Mouse (Mus musculus): ENCODE results near the gene Fbn1. TPM values are rescaled to one million over a fixed set of nuclear protein-coding genes. Genes with fewer than 3 reads are reported as not detected.
A peak's percentile ranks its signal among the peaks of the same experiment; 100 is the strongest.

Gene Fbn1
- polyA plus RNA-seq, 1 experiment from 2014 or later, result 3.6 TPM

DNA sequence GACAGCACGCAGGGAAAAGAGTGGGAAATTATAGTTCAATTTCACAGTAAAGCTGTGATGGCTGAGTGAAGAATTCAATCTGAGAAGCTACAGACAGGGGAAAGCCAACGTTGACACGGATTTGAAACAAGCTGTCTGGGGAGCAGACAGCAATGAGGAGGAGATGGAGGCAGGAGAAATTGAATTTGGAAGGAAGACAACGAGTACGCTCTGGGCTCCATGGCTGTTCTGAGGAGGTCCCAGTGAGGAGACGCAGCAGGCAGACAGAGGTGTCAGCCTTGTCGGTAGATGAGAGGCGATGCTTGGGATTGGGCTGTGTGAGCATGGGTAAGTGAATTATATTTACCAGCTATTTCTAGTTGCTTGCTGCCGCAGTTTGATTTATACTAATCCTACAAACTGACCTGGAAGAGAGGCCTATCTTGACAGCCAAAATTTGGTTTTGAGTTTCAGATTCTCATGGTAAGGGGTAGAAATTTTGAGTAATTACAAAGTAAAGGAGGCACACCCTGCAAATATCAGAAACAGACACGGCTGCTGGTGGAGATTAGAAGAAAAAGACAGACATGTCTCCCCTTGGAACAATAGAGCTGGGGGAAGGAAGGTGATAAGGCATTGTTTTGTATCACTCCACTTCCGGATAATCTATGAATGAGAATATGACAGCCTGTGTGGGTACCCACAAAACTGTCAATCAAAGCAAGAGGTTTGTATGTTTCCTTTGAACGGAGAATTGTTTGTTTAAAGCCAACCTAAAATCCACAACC, 7.7 kb upstream of the Fbn1 start:
- Histone ChIP-seq H3K9ac (no peak overlapping the region), H3K4me1 (replicated peaks) (peaks cover 5% of the 10 kb centered on the region), H3K4me3 (no peak overlapping the region), H3K27me3 (no peaks in the 10 kb centered on the region), H3K27ac (replicated peaks) (no peak overlapping the region), H3K36me3 (no peaks in the 10 kb centered on the region), H3K4me2 (no peak overlapping the region), H3K9me3 (no peaks in the 10 kb centered on the region)
- WGBS, result 83% methylated on average over 12 of the region's 12 CpGs
- ATAC-seq (ENCODE audit: low read depth), result no peak

DNA sequence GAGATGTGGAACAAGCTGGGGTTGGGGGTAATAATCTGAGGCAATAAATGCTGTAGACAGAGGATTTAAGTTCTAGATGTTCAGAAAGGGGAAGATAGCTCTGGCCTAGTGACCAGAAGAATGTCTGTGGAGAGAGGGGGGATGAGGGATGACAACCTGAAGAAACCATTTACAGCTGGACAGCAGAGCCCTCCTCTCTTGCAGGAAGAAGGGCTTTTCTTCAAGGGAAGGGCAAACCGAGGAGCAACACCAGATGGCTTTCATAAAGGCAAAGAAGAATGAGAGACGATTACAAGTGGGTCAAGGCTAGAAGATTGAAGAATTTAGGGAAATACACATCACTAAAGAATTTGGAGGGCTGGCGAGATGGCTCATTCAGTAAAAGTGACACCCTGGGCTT, 6.6 kb upstream of the Fbn1 start:
- no peak overlapping the region for H3K4me2 ChIP-seq
- H3K9ac ChIP-seq, result no peak overlapping the region
- H3K27ac ChIP-seq (replicated peaks), result no peak overlapping the region
- ATAC-seq (ENCODE audit: low read depth), result no peak
- H3K9me3 ChIP-seq, result no peaks in the 10 kb centered on the region
- H3K4me3 ChIP-seq, result no peak overlapping the region
- H3K36me3 ChIP-seq, result no peaks in the 10 kb centered on the region
- peaks cover 5% of the 10 kb centered on the region for H3K4me1 ChIP-seq (replicated peaks)
- 0 out of 2 replicates have a peak, but pooled peaks cover under 1% of the 10 kb centered on the region for H3K27me3 ChIP-seq
- WGBS, result 80% methylated on average over 3 of the region's 3 CpGs

DNA sequence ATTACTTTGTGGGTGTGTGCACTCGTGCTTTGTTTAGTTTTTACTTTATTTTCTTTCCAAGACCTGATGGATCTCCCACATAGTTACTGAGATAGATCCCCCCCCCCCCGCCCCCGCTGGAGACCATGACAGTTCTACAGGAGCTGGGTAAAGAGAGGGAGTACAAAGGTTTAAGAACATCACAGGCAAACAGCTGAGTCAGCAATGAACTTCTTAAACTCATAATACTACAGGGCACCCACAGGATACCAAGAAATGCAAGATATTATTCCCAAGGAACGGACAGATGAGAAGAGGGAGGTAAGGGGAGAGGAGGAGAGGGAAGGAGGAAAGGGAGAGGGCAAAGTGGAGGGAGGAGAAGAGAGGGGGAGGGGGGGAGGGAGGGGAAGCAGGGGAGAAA, 4.8 kb upstream of the Fbn1 start:
- H3K4me2 ChIP-seq, result no peak overlapping the region
- WGBS, result 76% methylated on average over 4 of the region's 4 CpGs
- H3K4me1 ChIP-seq (replicated peaks), result peaks cover 5% of the 10 kb centered on the region
- peaks cover 18% of the 10 kb centered on the region for H3K27me3 ChIP-seq
- no peak for ATAC-seq (ENCODE audit: low read depth)
- no peak overlapping the region for H3K4me3 ChIP-seq
- H3K9ac ChIP-seq, result no peak overlapping the region
- H3K36me3 ChIP-seq, result no peaks in the 10 kb centered on the region
- no peak overlapping the region for H3K27ac ChIP-seq (replicated peaks)
- no peaks in the 10 kb centered on the region for H3K9me3 ChIP-seq

DNA sequence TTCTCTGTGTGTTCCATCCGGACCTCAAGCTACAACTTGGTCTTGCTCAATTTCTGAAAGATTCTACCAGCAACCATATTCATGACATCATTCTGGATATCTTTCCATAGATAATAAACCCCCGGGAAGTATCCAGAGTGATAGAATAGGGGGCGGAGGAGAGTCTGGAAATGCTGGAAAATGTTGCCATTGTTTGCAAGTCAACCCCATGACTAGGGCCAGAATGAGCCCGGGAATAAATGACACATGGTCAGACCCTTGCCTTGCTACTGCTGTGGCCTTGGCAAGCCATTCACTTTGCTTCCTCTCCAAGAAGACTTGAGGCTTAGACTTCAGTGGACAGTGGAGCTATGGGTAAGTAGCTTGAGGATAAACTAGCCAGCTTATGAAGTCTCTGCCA, 4.1 kb upstream of the Fbn1 start:
- Histone ChIP-seq H3K4me3 (no peak overlapping the region), H3K4me2 (no peak overlapping the region), H3K36me3 (no peaks in the 10 kb centered on the region), H3K9me3 (no peaks in the 10 kb centered on the region), H3K27ac (replicated peaks) (no peak overlapping the region), H3K27me3 (peaks cover 24% of the 10 kb centered on the region), H3K4me1 (replicated peaks) (peaks cover 8% of the 10 kb centered on the region), H3K9ac (no peak overlapping the region)
- no peak for ATAC-seq (ENCODE audit: low read depth)
- 73% methylated on average over 4 of the region's 4 CpGs for WGBS

DNA sequence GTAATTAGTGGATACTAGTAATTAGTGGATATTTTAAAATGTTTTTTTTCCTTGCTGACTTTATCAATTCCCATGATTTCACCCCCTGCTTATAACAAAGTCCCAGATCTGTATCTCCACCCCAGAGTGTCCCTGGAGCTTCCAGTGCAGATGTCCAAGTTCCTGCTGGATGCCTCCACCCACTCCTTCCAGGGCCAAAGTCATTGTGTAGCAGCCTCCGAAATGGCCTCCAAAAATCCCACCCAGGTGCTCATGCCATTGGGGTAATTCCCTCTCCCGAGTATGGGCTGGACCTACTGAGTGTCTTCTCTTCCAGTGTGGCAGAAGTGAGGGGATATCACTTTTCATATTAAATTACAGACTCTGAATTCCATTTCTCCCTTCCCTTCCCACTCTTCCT, 3.0 kb upstream of the Fbn1 start:
- Histone ChIP-seq H3K4me1 (replicated peaks) (peaks cover 9% of the 10 kb centered on the region; the same call in 1 of the 2 replicates), H3K4me2 (no peak overlapping the region), H3K9ac (no peak overlapping the region), H3K27ac (replicated peaks) (no peak overlapping the region), H3K4me3 (no peak overlapping the region), H3K36me3 (no peaks in the 10 kb centered on the region), H3K9me3 (no peaks in the 10 kb centered on the region), H3K27me3 (peaks cover 27% of the 10 kb centered on the region)
- 77% methylated on average over 2 of the region's 2 CpGs for WGBS
- no peak for ATAC-seq (ENCODE audit: low read depth)

DNA sequence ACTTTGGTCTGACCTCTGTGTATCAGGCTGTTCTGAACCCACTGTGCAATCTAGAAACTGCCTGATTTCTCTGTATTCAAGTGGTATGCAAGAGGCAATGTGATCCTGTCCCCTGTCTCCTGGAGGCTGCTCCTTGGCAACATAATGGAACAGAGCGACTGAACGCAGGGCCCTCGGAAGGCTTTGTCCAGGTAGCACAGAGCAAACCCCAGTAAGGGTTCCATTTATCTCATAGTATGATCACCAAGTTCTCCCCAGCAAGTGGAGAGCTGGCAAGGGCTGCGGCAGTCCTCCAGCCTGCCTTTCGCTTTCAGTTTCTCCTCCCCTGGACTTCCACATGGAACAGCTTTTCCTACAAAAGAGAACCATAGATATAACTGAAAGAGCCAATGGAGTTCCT, 588 bp upstream of the Fbn1 start:
- Histone ChIP-seq H3K36me3 (no peaks in the 10 kb centered on the region), H3K9ac (no peak overlapping the region), H3K4me2 (no peak overlapping the region), H3K27me3 (peaks cover 36% of the 10 kb centered on the region), H3K4me3 (no peak overlapping the region), H3K9me3 (no peaks in the 10 kb centered on the region), H3K27ac (replicated peaks) (no peak overlapping the region), H3K4me1 (replicated peaks) (peaks cover 19% of the 10 kb centered on the region)
- WGBS, result 96% methylated on average over 5 of the region's 5 CpGs
- no peak for ATAC-seq (ENCODE audit: low read depth)

DNA sequence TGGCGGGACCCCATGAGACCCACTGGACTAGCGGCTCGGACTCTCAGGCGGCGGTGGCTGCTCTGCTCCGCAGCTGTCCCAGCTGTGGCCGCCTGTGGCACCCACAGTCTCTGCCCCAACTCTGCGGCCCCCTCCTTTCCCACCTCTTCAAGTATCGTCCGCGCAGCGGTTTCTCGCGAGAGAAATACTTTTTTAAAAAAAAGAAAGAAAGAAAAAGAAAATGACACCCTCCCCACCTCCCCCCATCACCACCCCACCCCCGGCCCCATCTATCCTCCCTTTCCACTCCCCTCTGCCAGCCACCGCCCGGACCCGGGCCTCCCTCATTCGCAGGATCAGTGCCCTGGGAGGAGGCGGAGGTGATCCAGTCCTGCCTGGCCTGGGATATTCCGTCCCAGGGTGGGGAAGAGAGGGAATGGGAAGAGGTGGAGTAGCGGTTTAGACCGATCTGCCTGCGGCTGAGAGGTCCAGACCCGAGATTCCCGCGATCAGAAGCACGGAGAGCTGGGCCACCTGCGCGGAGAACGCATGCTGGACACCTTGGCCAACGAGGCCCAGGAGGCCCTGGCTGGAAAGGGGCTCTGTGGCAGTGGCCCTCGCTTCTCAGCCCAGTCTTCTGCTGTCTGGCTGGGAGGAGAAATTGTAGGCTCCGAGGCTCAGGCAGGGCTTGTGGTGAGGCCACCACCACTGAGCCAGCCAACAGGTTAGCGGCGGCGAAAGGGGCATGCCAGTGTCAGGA, 1.3 kb downstream of the Fbn1 start:
- Histone ChIP-seq H3K4me1 (replicated peaks) (peaks cover 19% of the 10 kb centered on the region), H3K27me3 (peaks cover 36% of the 10 kb centered on the region), H3K36me3 (no peaks in the 10 kb centered on the region), H3K9me3 (no peaks in the 10 kb centered on the region), H3K4me3 (peak overlapping the region; percentile 76), H3K9ac (peak overlapping the region; percentile 78), H3K27ac (replicated peaks) (peak overlapping the region; percentile 55), H3K4me2 (peak overlapping the region; percentile 98)
- under 1% methylated on average over 37 of the region's 37 CpGs for WGBS
- peak; percentile 90 for ATAC-seq (ENCODE audit: low read depth)

DNA sequence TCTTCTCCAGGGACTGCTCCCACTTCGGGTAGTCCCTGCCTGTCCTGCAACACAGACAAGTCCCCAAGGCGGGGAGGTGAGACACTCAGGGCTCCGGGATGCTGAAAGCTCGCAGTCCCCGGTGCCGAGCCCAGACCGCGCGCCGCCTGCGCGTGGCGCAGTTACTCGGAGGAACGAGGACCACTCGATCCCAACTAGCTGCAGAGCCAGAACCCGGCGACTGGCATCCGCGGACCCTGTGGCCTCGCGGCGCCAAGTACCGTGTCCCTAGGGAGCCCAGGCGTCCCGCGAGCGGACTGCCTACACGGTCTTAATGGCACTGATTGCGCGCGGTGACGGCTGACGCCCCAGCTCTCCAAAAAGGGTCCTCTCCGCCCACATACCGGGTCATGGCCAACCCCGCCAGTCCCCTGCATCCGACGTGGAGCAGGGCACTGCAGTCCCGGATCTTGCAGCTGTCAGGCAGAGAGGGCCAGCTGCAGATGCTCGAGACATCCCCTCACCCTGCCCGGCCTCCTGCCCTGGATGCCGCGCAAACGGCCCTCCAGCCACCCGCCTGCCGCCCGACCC, 2.0 kb downstream of the Fbn1 start:
- peaks cover 36% of the 10 kb centered on the region for H3K27me3 ChIP-seq
- H3K4me2 ChIP-seq, result peak overlapping the region; percentile 98
- peak overlapping the region; percentile 76 for H3K4me3 ChIP-seq
- H3K36me3 ChIP-seq, result no peaks in the 10 kb centered on the region
- H3K4me1 ChIP-seq (replicated peaks), result peaks cover 19% of the 10 kb centered on the region
- peak overlapping the region; percentile 55 for H3K27ac ChIP-seq (replicated peaks)
- WGBS, result under 1% methylated on average over 48 of the region's 48 CpGs
- ATAC-seq (ENCODE audit: low read depth), result peak; percentile 89
- H3K9me3 ChIP-seq, result no peaks in the 10 kb centered on the region
- peak overlapping the region; percentile 78 for H3K9ac ChIP-seq

DNA sequence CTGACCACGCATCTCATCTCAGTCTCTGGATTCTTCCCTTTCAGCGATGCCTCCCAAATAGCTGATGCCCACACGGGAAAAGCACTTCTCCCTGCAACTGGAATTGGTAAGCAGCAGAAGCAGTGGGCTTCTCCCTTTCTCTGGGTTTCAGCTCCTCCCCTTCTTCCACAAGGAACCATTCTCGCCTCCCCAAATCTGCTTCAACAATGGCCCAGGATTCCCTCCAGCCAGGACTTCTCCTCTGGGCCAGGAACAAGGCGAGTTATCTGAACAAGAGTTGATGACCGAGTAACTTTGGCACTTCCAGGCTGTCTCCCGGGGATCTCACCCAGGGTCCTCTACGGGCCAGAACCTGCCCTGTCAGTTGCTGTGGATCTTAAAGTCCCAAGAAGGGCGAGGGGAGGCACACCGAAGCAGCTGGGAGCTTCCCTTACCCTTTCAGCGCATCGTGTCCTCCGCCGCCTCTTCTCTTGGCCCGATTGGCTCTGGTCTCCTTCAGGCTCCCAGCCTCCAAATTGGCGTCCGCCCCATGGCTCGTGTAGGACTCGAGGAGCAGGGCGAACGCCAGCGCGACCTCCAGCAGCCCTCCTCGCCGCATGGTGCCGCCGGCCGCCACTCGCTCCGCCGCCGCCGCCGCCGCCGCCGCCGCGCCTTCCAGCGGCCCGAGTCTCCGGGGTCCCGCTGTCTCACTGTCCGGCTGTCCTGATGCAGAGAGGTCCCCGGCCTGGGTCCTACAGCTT, 2.6 kb downstream of the Fbn1 start, which contains the start of gene Gm9913:
Gene Gm9913 (plus strand): TSS at position 84 of the 740 bp plus-strand sequence.
- Histone ChIP-seq H3K4me2 (peak within 1 kb of the TSS; percentile 98), H3K9me3 (no peaks in the 10 kb centered on the region), H3K36me3 (no peaks in the 10 kb centered on the region), H3K4me1 (replicated peaks) (peaks cover 19% of the 10 kb centered on the region), H3K9ac (peak within 1 kb of the TSS; percentile 78), H3K27me3 (peaks cover 36% of the 10 kb centered on the region), H3K4me3 (peak within 1 kb of the TSS; percentile 76), H3K27ac (replicated peaks) (peak within 1 kb of the TSS; percentile 55)
- peak; percentile 65 for ATAC-seq (ENCODE audit: low read depth)
- WGBS, result under 1% methylated on average over 45 of the region's 45 CpGs

DNA sequence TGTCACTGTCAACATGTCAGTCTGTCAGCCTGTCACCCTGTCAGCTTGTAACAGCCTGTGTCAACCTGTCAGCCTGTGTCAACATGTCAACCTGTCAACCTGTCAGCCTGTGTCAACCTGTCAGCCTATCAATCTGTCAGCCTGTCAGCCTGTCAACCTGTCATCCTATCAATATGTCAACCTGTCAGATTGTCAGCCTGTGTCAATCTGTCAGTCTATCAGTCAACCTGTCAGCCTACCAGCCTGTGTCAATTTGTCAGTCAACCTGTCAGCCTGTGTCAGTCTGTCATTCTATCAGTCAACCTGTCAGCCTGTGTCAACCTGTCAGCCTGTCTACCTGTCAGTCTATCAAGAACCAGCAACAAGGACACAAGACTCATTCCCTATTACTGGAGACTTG, 6.3 kb downstream of the Fbn1 start:
- Histone ChIP-seq H3K4me3 (no peak overlapping the region), H3K27ac (replicated peaks) (no peak overlapping the region), H3K36me3 (no peaks in the 10 kb centered on the region), H3K9ac (no peak overlapping the region), H3K4me1 (replicated peaks) (peaks cover 12% of the 10 kb centered on the region), H3K27me3 (peaks cover 9% of the 10 kb centered on the region), H3K9me3 (no peaks in the 10 kb centered on the region), H3K4me2 (no peak overlapping the region)
- ATAC-seq (ENCODE audit: low read depth), result no peak

DNA sequence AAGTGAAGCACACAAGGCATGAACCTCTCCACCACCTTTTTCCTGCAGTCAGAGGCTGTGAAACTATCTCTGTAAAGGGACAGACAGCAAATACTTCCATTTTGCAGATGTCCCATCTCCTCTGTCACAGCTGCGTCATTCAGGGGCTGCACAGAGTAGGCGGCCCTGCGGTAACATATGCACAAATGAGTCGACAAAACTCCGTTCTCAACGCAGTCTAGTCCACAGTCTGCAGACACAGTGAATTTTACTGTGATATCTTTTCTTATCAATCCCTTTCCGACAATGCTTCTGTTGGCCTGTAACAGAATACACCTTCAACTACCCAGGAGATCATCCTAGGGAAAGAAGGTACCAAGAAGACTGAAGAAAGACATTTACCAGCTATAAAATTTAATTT, 9.6 kb downstream of the Fbn1 start:
- Histone ChIP-seq H3K9ac (no peak overlapping the region), H3K27ac (replicated peaks) (no peak overlapping the region), H3K36me3 (no peaks in the 10 kb centered on the region), H3K9me3 (no peaks in the 10 kb centered on the region), H3K27me3 (no peaks in the 10 kb centered on the region), H3K4me2 (no peak overlapping the region), H3K4me1 (replicated peaks) (no peaks in the 10 kb centered on the region), H3K4me3 (no peak overlapping the region)
- no peak for ATAC-seq (ENCODE audit: low read depth)
- WGBS, result 89% methylated on average over 7 of the region's 7 CpGs

DNA sequence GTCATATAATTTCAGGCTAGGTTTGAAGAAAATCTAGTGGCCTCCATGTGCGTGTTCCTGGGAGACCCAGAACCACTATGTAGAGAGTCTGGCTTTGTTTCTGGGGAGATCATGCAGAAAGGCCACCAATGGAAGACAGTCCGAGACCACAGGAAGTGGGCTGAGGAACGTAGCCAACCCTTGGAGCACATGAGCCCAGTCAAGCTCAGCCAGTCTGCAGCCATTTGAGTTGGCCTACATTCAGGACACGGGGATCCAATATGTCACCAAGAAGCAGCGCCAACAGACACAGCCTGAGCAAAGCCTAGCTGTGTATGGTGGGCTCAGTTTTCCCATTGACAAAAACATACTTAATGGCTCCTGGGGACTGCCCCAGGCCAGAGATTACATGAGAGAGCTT, 11.1 kb downstream of the Fbn1 start:
- no peak overlapping the region for H3K4me3 ChIP-seq
- no peaks in the 10 kb centered on the region for H3K27me3 ChIP-seq
- ATAC-seq (ENCODE audit: low read depth), result no peak
- no peak overlapping the region for H3K27ac ChIP-seq (replicated peaks)
- no peak overlapping the region for H3K4me2 ChIP-seq
- no peaks in the 10 kb centered on the region for H3K36me3 ChIP-seq
- 88% methylated on average over 5 of the region's 5 CpGs for WGBS
- no peak overlapping the region for H3K9ac ChIP-seq
- H3K9me3 ChIP-seq, result no peaks in the 10 kb centered on the region
- no peaks in the 10 kb centered on the region for H3K4me1 ChIP-seq (replicated peaks)

All from neural tube, embryonic 13.5 days (tissue).